Mouse (Mus musculus) megakaryocyte, embryonic 14.5 days (primary cell): ENCODE results near the gene Dsn1. TPM values are rescaled to one million over a fixed set of nuclear protein-coding genes. Genes with fewer than 3 reads are reported as not detected.

Experiments
- H3K27me3 ChIP-seq: replicated peaks from 2 replicates; pipeline ENCODE3; 2012; ENCODE audit warnings: inconsistent platforms
- H3K36me3 ChIP-seq: replicated peaks from 2 replicates; pipeline ENCODE3; 2012; ENCODE audit warnings: low read length, inconsistent platforms, mixed read lengths
- H3K4me1 ChIP-seq: 2 replicates; pipeline ENCODE4 v1.6.1; 2012; ENCODE audit warnings: inconsistent platforms
- H3K4me3 ChIP-seq: replicated peaks from 2 replicates; pipeline ENCODE3; 2012; ENCODE audit warnings: moderate library complexity, mild to moderate bottlenecking, inconsistent platforms
- H3K9me3 ChIP-seq: 2 replicates; pipeline ENCODE4 v1.6.1; 2012; ENCODE audit warnings: inconsistent platforms
- FLI1 ChIP-seq: IDR thresholded peaks from 2 replicates; pipeline ENCODE4 v1.6.1; 2012; ENCODE audit warnings: low read length, inconsistent platforms, mixed read lengths
- GATA1 ChIP-seq: IDR thresholded peaks from 3 replicates; pipeline ENCODE4 v1.6.1; 2012; ENCODE audit warnings: mixed read lengths, low read length, inconsistent platforms, borderline replicate concordance
- polyA plus RNA-seq: library from polyadenylated mRNA; stranded (reverse); fragments of >175 nt; gene quantifications from 2 replicates; pipeline ENCODE4 v1.2.3, GENCODE M21; 2012; ENCODE audit warnings: low replicate concordance; ENCODE audit not compliant: insufficient read depth

Dsn1 gene
- polyA plus RNA-seq, 1 experiment = 0.73 TPM

DNA sequence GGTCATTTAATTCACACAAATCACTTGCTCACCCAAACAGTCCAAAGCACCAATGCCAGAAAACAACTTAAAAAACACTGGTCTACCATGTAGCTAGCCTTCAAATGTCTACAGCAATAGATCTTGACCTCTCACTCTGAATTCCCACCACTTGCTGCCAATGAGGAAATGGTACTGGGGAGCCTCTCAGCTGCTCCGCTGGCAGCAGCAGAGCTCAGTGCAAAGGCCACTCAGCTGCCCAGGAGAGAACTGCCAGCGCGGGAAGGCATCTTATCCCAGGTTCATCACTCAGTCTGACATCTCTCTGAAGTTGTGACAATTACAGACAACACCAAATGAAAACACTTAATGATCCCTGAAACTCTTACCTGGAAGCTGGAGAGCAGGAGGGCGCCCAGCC is 4.6 kb downstream of the Dsn1 start:
- no peaks in the 10 kb centered on the region for H3K27me3 ChIP-seq
- TF ChIP-seq GATA1 (no peak), FLI1 (no peak)
- no peaks in the 10 kb centered on the region for H3K9me3 ChIP-seq
- peaks cover 69% of the 10 kb centered on the region for H3K36me3 ChIP-seq
- no peak overlapping the region for H3K4me3 ChIP-seq
- H3K4me1 ChIP-seq = peaks cover 20% of the 10 kb centered on the region

DNA sequence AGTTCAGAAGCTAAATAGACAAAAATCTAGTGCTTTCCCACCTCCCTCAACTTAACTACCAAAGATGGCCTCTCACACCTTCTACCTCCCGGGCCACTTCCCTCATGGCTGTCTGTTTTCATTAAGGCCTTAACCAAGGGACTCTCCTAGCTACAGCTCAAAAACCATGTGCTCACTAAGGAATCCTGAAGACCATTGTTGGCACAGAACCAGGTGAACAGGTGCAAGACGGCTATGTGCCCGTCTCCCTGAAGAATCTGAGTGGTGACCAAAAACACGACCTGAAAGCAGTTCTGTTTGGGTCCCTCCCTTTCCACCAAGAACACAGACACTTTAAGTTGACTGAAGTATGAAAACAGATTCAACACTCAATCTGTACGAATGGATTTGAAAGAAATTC is 8.7 kb downstream of the Dsn1 start:
- Histone ChIP-seq H3K27me3 (no peaks in the 10 kb centered on the region), H3K9me3 (no peaks in the 10 kb centered on the region), H3K36me3 (peaks cover 83% of the 10 kb centered on the region), H3K4me1 (no peaks in the 10 kb centered on the region; the same call in 1 of the 2 replicates), H3K4me3 (no peak overlapping the region)
- TF ChIP-seq FLI1 = no peak
- no peak for TF ChIP-seq GATA1

DNA sequence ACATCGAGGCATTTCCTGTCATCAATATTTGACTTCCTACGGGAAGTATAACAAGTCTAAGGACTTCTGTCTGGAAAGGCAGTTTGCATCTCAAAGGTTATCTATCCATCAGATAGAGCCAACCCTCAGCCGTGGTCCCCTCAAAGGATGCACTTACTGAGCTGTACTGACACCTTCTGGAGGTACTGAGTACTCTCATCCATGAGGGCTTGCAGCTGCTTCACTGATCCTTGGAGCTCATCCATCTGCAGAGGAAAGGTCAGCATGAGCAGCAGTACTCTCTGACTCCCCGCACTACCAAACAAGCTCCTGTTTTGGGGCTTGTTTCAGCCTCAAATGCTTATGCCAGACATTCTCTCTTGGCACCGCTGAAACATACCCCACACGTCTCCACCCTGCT is 10.4 kb downstream of the Dsn1 start:
- Histone ChIP-seq H3K27me3 (no peaks in the 10 kb centered on the region), H3K4me1 (peaks cover 8% of the 10 kb centered on the region; the same call in 1 of the 2 replicates), H3K36me3 (peaks cover 75% of the 10 kb centered on the region), H3K4me3 (no peak overlapping the region), H3K9me3 (no peaks in the 10 kb centered on the region)
- TF ChIP-seq GATA1 (no peak), FLI1 (no peak)

DNA sequence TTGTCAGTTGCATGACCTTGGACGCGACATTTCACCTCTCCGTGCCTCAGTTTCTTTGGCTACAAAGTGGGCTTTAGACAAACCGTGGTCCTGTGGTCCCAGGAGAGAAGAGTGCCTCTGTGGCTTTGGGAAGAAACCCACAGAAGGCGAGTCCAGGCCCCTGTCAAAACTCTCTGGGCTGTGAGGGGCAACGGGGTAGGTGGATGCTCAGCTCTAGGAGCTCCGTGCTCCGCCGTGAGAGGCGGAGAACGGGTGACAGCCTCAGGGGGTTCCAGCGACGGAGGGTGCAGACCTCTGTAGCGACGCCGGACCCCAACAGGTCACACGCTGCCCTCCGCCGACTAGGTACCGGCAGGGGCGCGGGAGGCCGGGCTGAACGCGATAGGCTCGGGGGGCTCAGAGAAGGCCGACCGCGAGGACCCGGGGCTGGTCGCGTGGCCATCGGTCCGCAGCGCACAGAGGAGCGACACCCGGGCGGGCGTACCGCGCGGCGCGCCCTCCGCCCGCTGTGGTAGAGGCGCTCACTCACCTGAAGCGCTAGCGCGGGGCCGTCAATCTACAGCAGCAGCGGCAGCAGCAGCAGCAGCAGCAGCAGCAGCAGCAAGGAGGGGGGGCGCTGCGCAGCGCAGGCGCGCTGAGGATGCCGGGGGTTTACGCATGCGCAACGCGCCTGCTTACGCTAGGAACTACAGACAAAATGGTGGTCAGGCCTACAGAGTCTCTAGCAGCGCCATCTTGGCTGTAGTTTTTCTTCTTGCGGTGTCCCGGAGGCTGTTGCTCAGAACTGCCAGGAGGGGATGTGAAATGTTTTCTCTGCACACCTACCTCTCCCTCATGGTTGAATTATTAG is 15.3 kb downstream of the Dsn1 start, which contains the start of gene Ndrg3:
Gene Ndrg3 (minus strand): TSS at position 587 of the 850 bp plus-strand sequence.
- Histone ChIP-seq H3K4me3 (peak within 1 kb of the TSS; percentile 99), H3K27me3 (no peaks in the 10 kb centered on the region), H3K36me3 (peaks cover 30% of the 10 kb centered on the region), H3K4me1 (peaks cover 45% of the 10 kb centered on the region), H3K9me3 (no peaks in the 10 kb centered on the region)
- TF ChIP-seq FLI1 (no peak), GATA1 (no peak)

DNA sequence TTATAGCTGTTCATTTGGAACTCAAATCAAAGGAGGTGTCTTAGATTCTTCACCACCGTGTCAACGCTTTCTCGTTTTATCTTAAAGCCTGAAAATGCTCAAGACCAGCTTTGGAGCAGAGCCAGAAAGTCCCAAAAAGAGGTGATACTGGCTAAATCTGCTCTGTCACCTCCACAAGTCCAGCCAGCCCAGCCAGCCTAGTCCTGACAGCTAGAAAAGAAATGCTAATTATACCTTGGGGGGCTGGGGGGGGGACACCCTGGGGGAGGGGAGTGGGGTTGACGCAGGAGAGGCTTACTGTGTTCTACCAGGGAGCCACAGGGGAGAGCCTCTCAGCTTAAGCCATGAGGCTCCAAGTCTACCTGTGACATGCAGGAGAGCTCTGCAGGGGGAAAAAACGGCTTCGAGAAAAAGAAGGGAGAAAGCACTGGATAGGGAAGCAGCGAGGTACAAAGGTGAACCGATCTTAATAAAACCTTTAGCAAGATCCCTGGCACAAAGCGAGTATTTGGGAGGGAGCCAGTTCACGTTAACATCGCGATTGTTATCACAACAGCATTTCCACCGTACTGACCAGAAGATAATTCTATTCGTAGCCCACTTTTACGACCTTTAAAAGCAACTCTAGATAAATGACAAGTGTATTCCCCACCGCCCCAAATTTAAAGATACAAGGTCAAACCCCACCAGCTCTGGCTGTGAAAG is 16.1 kb downstream of the Dsn1 start:
- peaks cover 45% of the 10 kb centered on the region for H3K4me1 ChIP-seq
- no peaks in the 10 kb centered on the region for H3K9me3 ChIP-seq
- TF ChIP-seq FLI1 = no peak
- no peak for TF ChIP-seq GATA1
- H3K4me3 ChIP-seq = peak overlapping the region; percentile 99
- no peaks in the 10 kb centered on the region for H3K27me3 ChIP-seq
- H3K36me3 ChIP-seq = peaks cover 22% of the 10 kb centered on the region

DNA sequence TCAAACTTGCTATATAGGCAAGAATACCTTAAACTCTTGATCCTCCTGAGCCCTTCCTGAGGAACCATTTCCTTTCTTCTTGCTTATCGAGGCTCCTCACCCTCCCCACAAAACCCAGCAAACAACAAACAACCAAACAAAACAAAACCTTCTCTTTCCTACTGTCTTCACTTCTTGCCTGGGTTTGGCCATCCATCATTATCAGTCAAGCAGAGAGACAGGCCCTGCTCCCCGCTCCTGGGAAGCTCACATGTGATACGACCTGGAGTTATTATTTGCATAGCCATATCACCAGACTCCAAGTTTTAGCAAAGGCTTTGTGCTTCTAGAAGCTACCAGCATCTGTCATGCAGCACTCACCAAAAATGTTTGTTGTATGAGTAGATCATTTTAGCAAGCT is 19.6 kb downstream of the Dsn1 start:
- Histone ChIP-seq H3K4me1 (peaks cover 57% of the 10 kb centered on the region), H3K27me3 (no peaks in the 10 kb centered on the region), H3K36me3 (peaks cover 6% of the 10 kb centered on the region), H3K9me3 (no peaks in the 10 kb centered on the region), H3K4me3 (no peak overlapping the region)
- no peak for TF ChIP-seq FLI1
- TF ChIP-seq GATA1 = no peak

DNA sequence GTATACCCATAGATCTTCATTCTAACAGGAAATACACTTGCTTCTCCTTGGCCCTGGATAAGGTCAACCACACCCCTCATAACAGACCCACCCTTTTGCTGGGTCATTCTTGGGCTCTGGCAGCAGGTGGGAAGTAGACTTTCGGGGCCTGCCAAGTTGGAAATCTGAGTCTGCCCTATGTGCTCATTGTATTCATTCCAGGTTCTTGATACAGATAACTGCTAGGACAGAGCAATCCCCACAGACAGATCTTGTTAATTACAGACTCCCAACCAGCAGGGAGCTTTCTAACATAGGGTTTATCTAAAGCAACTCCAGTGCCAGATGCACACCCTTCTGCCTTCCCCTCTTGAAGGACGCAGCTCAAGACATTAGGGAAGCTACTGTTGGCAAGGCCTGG is 24.1 kb downstream of the Dsn1 start:
- Histone ChIP-seq H3K4me3 (peak overlapping the region; percentile 26), H3K4me1 (peaks cover 47% of the 10 kb centered on the region), H3K9me3 (no peaks in the 10 kb centered on the region), H3K36me3 (peaks cover 19% of the 10 kb centered on the region), H3K27me3 (no peaks in the 10 kb centered on the region)
- no peak for TF ChIP-seq GATA1
- no peak for TF ChIP-seq FLI1

DNA sequence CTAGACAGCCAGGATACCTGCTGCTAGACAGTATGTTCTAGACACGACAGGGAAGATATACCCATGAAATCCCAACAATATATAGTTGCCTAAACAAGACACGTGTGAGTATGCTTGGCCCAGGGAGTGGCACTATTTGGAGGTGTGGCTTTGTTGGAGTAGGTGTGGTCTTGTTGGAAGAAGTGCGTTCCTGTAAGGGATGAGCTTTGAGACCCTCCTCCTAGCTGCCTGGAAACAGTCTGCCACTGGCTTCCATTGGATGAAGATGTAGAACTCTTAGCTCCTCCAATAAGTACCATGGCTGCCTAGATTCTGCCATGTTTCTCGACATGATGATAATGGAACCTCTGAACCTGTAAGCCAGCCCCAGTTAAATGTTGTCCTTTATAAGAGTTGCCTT is 25.7 kb downstream of the Dsn1 start:
- peaks cover 26% of the 10 kb centered on the region for H3K36me3 ChIP-seq
- H3K4me1 ChIP-seq = peaks cover 53% of the 10 kb centered on the region
- no peak overlapping the region for H3K4me3 ChIP-seq
- TF ChIP-seq GATA1 = no peak
- TF ChIP-seq FLI1 = no peak
- no peaks in the 10 kb centered on the region for H3K27me3 ChIP-seq
- no peaks in the 10 kb centered on the region for H3K9me3 ChIP-seq

DNA sequence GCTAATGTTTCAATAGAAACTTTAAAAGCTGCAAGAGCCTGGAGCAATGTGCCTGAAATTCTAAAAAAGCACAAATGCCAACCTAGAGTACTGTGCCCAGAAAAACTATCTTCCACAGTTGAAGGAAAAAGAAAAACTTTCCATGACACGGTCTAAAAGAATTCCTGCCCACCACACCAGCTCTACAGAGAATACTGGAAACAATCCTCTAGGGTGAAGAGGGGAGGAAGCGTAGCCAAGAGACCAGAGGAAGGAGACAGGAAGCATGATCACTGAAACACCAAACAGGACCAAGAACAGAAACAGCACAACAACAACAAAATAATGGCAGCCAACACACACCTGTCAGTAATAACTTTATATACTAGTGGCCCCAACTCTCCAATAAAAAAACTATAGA is 26.9 kb downstream of the Dsn1 start:
- TF ChIP-seq FLI1 (no peak), GATA1 (no peak)
- H3K4me1 ChIP-seq = peaks cover 65% of the 10 kb centered on the region
- peaks cover 30% of the 10 kb centered on the region for H3K36me3 ChIP-seq
- H3K4me3 ChIP-seq = no peak overlapping the region
- H3K27me3 ChIP-seq = no peaks in the 10 kb centered on the region
- no peaks in the 10 kb centered on the region for H3K9me3 ChIP-seq

DNA sequence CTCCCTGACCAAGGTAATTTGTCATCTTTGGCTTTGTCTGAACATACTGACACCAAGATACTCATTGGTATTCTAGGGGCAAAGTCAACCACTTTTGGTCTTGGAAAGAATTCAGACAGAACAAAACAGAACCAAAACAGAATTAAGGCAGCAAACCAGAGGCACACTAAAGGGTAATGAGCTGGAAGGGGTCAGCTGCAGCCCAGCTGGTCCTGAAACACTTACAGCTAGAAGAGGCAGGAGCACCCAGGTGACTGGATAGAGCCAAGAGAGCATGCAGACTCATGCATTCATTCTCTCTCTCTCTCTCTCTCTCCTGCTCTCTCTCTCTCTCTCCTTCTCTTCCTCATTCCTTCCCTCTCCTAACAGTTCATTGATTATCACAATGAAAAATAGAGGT is 30.2 kb downstream of the Dsn1 start:
- Histone ChIP-seq H3K4me1 (peaks cover 77% of the 10 kb centered on the region), H3K4me3 (no peak overlapping the region), H3K36me3 (peaks cover 40% of the 10 kb centered on the region), H3K27me3 (no peaks in the 10 kb centered on the region), H3K9me3 (no peaks in the 10 kb centered on the region)
- TF ChIP-seq FLI1 = no peak
